Mouse (Mus musculus) stomach, postnatal 0 days (tissue): ENCODE measurements at regions not wholly inside any gene's neighbourhood (a gene's known extent, or its start where the extent isn't known, plus 50 kb on each side); places are given as distances from the start of the nearest gene placed in this dataset.

Experiments
- CTCF ChIP-seq: IDR thresholded peaks from 2 replicates; pipeline ENCODE4 v1.5.1; 2016; ENCODE audit warnings: antibody characterized with exemption, low read depth, mild to moderate bottlenecking, moderate library complexity
- EP300 ChIP-seq: optimal IDR thresholded peaks from 2 replicates; pipeline ENCODE3; 2016; ENCODE audit warnings: antibody characterized with exemption

GRCm38 (mm10) chr4:87650393-87650792 lies 382.8 kb downstream of the Mllt3 start:
- no peak for TF ChIP-seq CTCF
- no peak for TF ChIP-seq EP300
